Comparison of ENCODE assay signal across 10 mouse cellular contexts in the genomic region with DNA sequence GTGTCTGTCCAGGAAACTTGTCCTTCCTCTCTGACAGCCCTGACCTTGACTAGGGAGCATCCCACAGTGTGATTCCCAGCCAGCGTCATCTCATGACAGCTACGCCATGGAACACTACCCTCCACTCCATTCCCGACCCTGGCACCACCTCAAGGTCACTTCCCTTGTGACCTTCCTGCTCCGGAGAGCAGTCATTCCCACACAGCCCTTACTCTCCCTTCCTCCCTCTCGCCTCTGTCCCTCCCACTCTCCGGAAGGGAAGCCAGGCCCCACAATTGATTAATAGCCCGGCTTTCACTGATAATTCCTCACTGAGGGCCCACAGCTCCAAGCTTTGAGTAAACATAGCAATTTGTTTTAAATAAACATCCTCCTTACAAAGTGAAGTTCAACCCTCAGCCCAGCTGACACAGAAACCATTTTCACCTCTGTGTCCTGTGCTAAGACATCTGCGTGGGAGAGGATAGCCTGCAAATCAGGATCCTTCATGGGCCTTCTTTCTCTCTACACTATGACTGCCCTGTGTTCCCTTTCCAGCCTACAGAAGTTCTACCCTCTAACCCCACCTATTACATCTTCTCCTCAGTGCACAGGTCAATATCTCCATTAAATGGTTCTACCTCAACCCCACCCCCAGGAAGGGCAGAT. TPM values are rescaled to one million over a fixed set of nuclear protein-coding genes. Genes with fewer than 3 reads are reported as not detected.
DNase-seq lines count a peak whose midpoint lies in the region; ATAC-seq and TF ChIP-seq lines count a peak whose summit lies in the region.
"Had no signal": no experiment of that assay in that cellular context is flagged by ENCODE, and none has a peak within 500 bp of the region (broad histone marks: within the 10 kb centered on the region; RNA-seq: fewer than 3 reads in every experiment).

No protein-coding gene starts in this region.

- ATAC-seq in intestine, postnatal 0 days = peak; percentile 61
- peak; percentile 71 for ATAC-seq in liver, embryonic 13.5 days (ENCODE audit: low read depth)
- ATAC-seq in forebrain, embryonic 13.5 days = no peak
- ATAC-seq in midbrain, embryonic 15.5 days (replicated peaks) = no peak

- H3K9me3 ChIP-seq in intestine, postnatal 0 days (ENCODE audit: control insufficient read depth) = no peaks in the 10 kb centered on the region
- no peaks in the 10 kb centered on the region for H3K9me3 ChIP-seq in liver, embryonic 13.5 days (replicated peaks)
- H3K9me3 ChIP-seq in forebrain, embryonic 13.5 days (replicated peaks) = no peaks in the 10 kb centered on the region
- no peaks in the 10 kb centered on the region for H3K9me3 ChIP-seq in midbrain, embryonic 15.5 days

- no peaks in the 10 kb centered on the region for H3K27me3 ChIP-seq in intestine, postnatal 0 days (replicated peaks; ENCODE audit: control insufficient read depth, insufficient read depth, low read length)
- no peaks in the 10 kb centered on the region for H3K27me3 ChIP-seq in liver, embryonic 13.5 days
- H3K27me3 ChIP-seq in forebrain, embryonic 13.5 days = no peaks in the 10 kb centered on the region
- H3K27me3 ChIP-seq in midbrain, embryonic 15.5 days (replicated peaks) = no peaks in the 10 kb centered on the region

- H3K27ac ChIP-seq in brown adipose tissue, adult 24 weeks (replicated peaks; ENCODE audit: low read depth, low read length) = peak overlapping the region; percentile 43
- no peak overlapping the region; the same call in 1 of the 2 replicates for H3K27ac ChIP-seq in intestine, postnatal 0 days (ENCODE audit: low read depth, low read length)
- peak overlapping the region; percentile 48; the same call in 1 of the 2 replicates for H3K27ac ChIP-seq in liver, embryonic 13.5 days
- no peak overlapping the region for H3K27ac ChIP-seq in forebrain, embryonic 13.5 days
- no peak overlapping the region for H3K27ac ChIP-seq in midbrain, embryonic 15.5 days
- no peak overlapping the region for H3K27ac ChIP-seq in gastrocnemius, adult 2 months
- H3K27ac ChIP-seq: hindbrain, embryonic 14.5 days; macrophage had no signal

- 12% methylated on average over 8 of the region's 8 CpGs for WGBS in intestine, postnatal 0 days
- 37% methylated on average over 8 of the region's 8 CpGs for WGBS in liver, embryonic 13.5 days (ENCODE audit: insufficient replicate concordance)
- WGBS in forebrain, embryonic 13.5 days = 85% methylated on average over 8 of the region's 8 CpGs
- WGBS in midbrain, embryonic 15.5 days = 77% methylated on average over 8 of the region's 8 CpGs

- DNase-seq in liver, embryonic 13.5 days = no peak
- peak; percentile 76 for DNase-seq in ovary, postnatal 36 days (ENCODE audit: low spot score)
- no peak for DNase-seq in urinary bladder, adult 2 months (ENCODE audit: low spot score)
- DNase-seq in gastrocnemius, adult 2 months = no peak

- intact Hi-C loops in gastrocnemius, adult 2 months (cut with DNase I) = no loop called here

- no peaks in the 10 kb centered on the region; the same call in 1 of the 2 replicates for H3K36me3 ChIP-seq in intestine, postnatal 0 days (ENCODE audit: control insufficient read depth, insufficient read depth)
- no peaks in the 10 kb centered on the region for H3K36me3 ChIP-seq in liver, embryonic 13.5 days
- no peaks in the 10 kb centered on the region for H3K36me3 ChIP-seq in forebrain, embryonic 13.5 days (ENCODE audit: poor library complexity, severe bottlenecking)
- H3K36me3 ChIP-seq in midbrain, embryonic 15.5 days (replicated peaks) = no peaks in the 10 kb centered on the region

- TF ChIP-seq CTCF in intestine, postnatal 0 days (IDR thresholded peaks at IDR 0.05; ENCODE audit: low read depth) = no peak
- TF ChIP-seq CTCF in gastrocnemius, adult 2 months (IDR thresholded peaks at IDR 0.05) = no peak

- no peak overlapping the region for H3K9ac ChIP-seq in intestine, postnatal 0 days (ENCODE audit: low read depth, low read length)
- no peak overlapping the region for H3K9ac ChIP-seq in liver, embryonic 13.5 days
- no peak overlapping the region for H3K9ac ChIP-seq in forebrain, embryonic 13.5 days
- H3K9ac ChIP-seq in midbrain, embryonic 15.5 days = no peak overlapping the region
- H3K9ac ChIP-seq: hindbrain, embryonic 14.5 days had no signal

- H3K4me2 ChIP-seq in intestine, postnatal 0 days (replicated peaks; ENCODE audit: low read depth) = 0 out of 2 replicates have a peak overlapping the region, but pooled peaks have one; percentile 1
- H3K4me2 ChIP-seq in liver, embryonic 13.5 days = no peak overlapping the region
- no peak overlapping the region for H3K4me2 ChIP-seq in forebrain, embryonic 13.5 days
- H3K4me2 ChIP-seq in midbrain, embryonic 15.5 days = no peak overlapping the region
- H3K4me2 ChIP-seq: hindbrain, embryonic 14.5 days had no signal

- peaks cover 3% of the 10 kb centered on the region for H3K4me1 ChIP-seq in brown adipose tissue, adult 24 weeks (ENCODE audit: control insufficient read depth, insufficient read depth, insufficient read length, low read length)
- H3K4me1 ChIP-seq in intestine, postnatal 0 days (replicated peaks; ENCODE audit: control insufficient read depth, insufficient read depth, low read length) = peaks cover 11% of the 10 kb centered on the region; the same call in 1 of the 2 replicates
- peaks cover 23% of the 10 kb centered on the region for H3K4me1 ChIP-seq in liver, embryonic 13.5 days (replicated peaks)
- peaks cover 15% of the 10 kb centered on the region for H3K4me1 ChIP-seq in forebrain, embryonic 13.5 days
- peaks cover 5% of the 10 kb centered on the region for H3K4me1 ChIP-seq in midbrain, embryonic 15.5 days

- no peak overlapping the region for H3K4me3 ChIP-seq in brown adipose tissue, adult 24 weeks (ENCODE audit: insufficient read depth, low read depth, low read length)
- no peak overlapping the region for H3K4me3 ChIP-seq in intestine, postnatal 0 days (ENCODE audit: low read depth, low read length)
- H3K4me3 ChIP-seq in liver, embryonic 13.5 days (replicated peaks) = no peak overlapping the region
- H3K4me3 ChIP-seq in forebrain, embryonic 13.5 days = no peak overlapping the region
- H3K4me3 ChIP-seq in midbrain, embryonic 15.5 days = no peak overlapping the region
- H3K4me3 ChIP-seq in gastrocnemius, adult 2 months = no peak overlapping the region

RNA-seq across cellular contexts. Expression of gene Smndc1, which starts 47.1 kb away (rescaled TPM):
- 21.5 and 23.8 TPM in 2 replicates for polyA plus RNA-seq in brown adipose tissue, adult 24 weeks (2012; ENCODE audit: insufficient read depth, insufficient read length, missing spikeins)
- 36.2 and 36.3 TPM in 2 replicates for polyA plus RNA-seq in intestine, postnatal 0 days (2015; fragmentation: Nextera tagmentation; extraction: Ambion mirVana)
- polyA plus RNA-seq in liver, embryonic 13.5 days (2015; fragmentation: Nextera tagmentation; extraction: Ambion mirVana) = 28.0 and 31.0 TPM in 2 replicates
- polyA plus RNA-seq in forebrain, embryonic 13.5 days (2015; fragmentation: Nextera tagmentation; extraction: Ambion mirVana) = 48.7 and 50.9 TPM in 2 replicates
- polyA plus RNA-seq in urinary bladder, adult 2 months (2012; rRNA removed) = 26.1 and 28.5 TPM in 2 replicates
- polyA plus RNA-seq in midbrain, embryonic 15.5 days (2015; fragmentation: Nextera tagmentation; extraction: Ambion mirVana) = 31.9 and 32.4 TPM in 2 replicates
- 10 to 100 TPM; 28.1 to 30.7 TPM for total RNA-seq in gastrocnemius, adult 2 months (2021)

Comparison
In these comparisons a context has a peak if more than half of its experiments do, and no peak if none do; other contexts are left out.
1. H3K27ac ChIP-seq: peak in brown adipose tissue, adult 24 weeks (single experiment) and liver, embryonic 13.5 days (single experiment); none in intestine, postnatal 0 days (single experiment), forebrain, embryonic 13.5 days (single experiment), midbrain, embryonic 15.5 days (single experiment) and gastrocnemius, adult 2 months (single experiment).
2. ATAC-seq: peak in intestine, postnatal 0 days (single experiment) and liver, embryonic 13.5 days (single experiment); none in forebrain, embryonic 13.5 days (single experiment) and midbrain, embryonic 15.5 days (single experiment).